Mouse (Mus musculus) gastrocnemius, adult 18-20 months (tissue): ENCODE results near the gene Mlycd. TPM values are rescaled to one million over a fixed set of nuclear protein-coding genes. Genes with fewer than 3 reads are reported as not detected.
"Not testable (repeated sequence)": the region's sequence is repeated elsewhere in the genome, so short reads cannot be mapped to it uniquely, and the experiment has no call there.

Experiments used
- DNase-seq: peaks from one replicate; pipeline ENCODE4 v3.0.0; 2021; ENCODE audit warnings: low spot score
- long read RNA-seq, 2 experiments: library from polyadenylated mRNA; stranded (forward); transcript quantifications; one replicate each; pipeline ENCODE4 v2.0.0; 2021
- total RNA-seq, 2 experiments: library from RNA; stranded (reverse); gene quantifications; 2 replicates each; pipeline ENCODE4 v1.2.3; 2021

Mlycd gene
- total RNA-seq, result 10 to 100 TPM; 75.0 to 87.3 TPM
- long read RNA-seq, experiment 1, transcript Mlycd-201 (5 exons, 2,128 nt), result major isoform, 198 of 231 reads
- long read RNA-seq, experiment 1, partial matches to known transcripts, result 9 of 231 reads
- long read RNA-seq, experiment 1, other reads (novel, unspliced or antisense), result 24 of 231 reads
- long read RNA-seq, experiment 2, transcript Mlycd-201 (5 exons, 2,128 nt), result major isoform, 183 of 212 reads
- long read RNA-seq, experiment 2, partial matches to known transcripts, result 3 of 212 reads
- long read RNA-seq, experiment 2, other reads (novel, unspliced or antisense), result 26 of 212 reads

- DNase-seq, result peak; percentile 96
These were observed at the start of gene Mlycd for GRCm38 (mm10) chr8:119394524-119395026. Gene Mlycd (plus strand): TSS chr8:119394878.

- DNase-seq, result no peak
These were observed 49.5 kb upstream of the Mlycd start for GRCm38 (mm10) chr8:119345029-119345682.

GRCm38 (mm10) chr8:119345683-119346075, 49.0 kb upstream of the Mlycd start:
- DNase-seq, result no peak

- no peak for DNase-seq
These were observed 43.0 kb upstream of the Mlycd start for GRCm38 (mm10) chr8:119351647-119352046.

GRCm38 (mm10) chr8:119352977-119353658, 41.6 kb upstream of the Mlycd start:
- no peak for DNase-seq

GRCm38 (mm10) chr8:119353659-119354023, 41.0 kb upstream of the Mlycd start:
- no peak for DNase-seq

- DNase-seq, result not testable (repeated sequence)
These were observed 38.0 kb upstream of the Mlycd start for GRCm38 (mm10) chr8:119356631-119357030.

GRCm38 (mm10) chr8:119358175-119358574, 36.5 kb upstream of the Mlycd start:
- DNase-seq, result no peak

GRCm38 (mm10) chr8:119358836-119359235, 35.8 kb upstream of the Mlycd start:
- peak; percentile 53 for DNase-seq

- DNase-seq, result no peak
These were observed 33.9 kb upstream of the Mlycd start for GRCm38 (mm10) chr8:119360686-119361295.

- not testable (repeated sequence) for DNase-seq
These were observed 20.0 kb upstream of the Mlycd start for GRCm38 (mm10) chr8:119374716-119375115.

GRCm38 (mm10) chr8:119378476-119378875, 16.2 kb upstream of the Mlycd start:
- DNase-seq, result no peak

- peak; percentile 30 for DNase-seq
These were observed 14.1 kb upstream of the Mlycd start for GRCm38 (mm10) chr8:119380619-119381018.

- peak; percentile 77 for DNase-seq
These were observed 10.2 kb upstream of the Mlycd start for GRCm38 (mm10) chr8:119384478-119384877.

- no peak for DNase-seq
These were observed 8.8 kb upstream of the Mlycd start for GRCm38 (mm10) chr8:119385854-119386253.

GRCm38 (mm10) chr8:119386988-119387387, 7.7 kb upstream of the Mlycd start:
- DNase-seq, result no peak

- no peak for DNase-seq
These were observed 581 bp upstream of the Mlycd start for GRCm38 (mm10) chr8:119394097-119394496.

- DNase-seq, result no peak
These were observed 633 bp downstream of the Mlycd start for GRCm38 (mm10) chr8:119395072-119395950.

GRCm38 (mm10) chr8:119398558-119398957, 3.9 kb downstream of the Mlycd start:
- DNase-seq, result no peak

- peak; percentile 80 for DNase-seq
These were observed 4.6 kb downstream of the Mlycd start for GRCm38 (mm10) chr8:119399255-119399654.
